Mouse (Mus musculus) MEL (cell line): Measurements from ENCODE around the gene Plrg1.

Experiments used
- CHD1 ChIP-seq: IDR thresholded peaks from 2 replicates; pipeline ENCODE4 v1.6.1; 2012; ENCODE audit warnings: low read depth, mild to moderate bottlenecking, inconsistent platforms, low read length, improper control_type of control experiment
- CTCF ChIP-seq, 3 experiments: IDR thresholded peaks in 2 of 3; conservative IDR thresholded peaks in 1 of 3; 2 replicates each; pipeline ENCODE4 v1.5.1; 2011 to 2012; ENCODE audit warnings: low read length in 3 of 3, low read depth in 2 of 3, mild to moderate bottlenecking in 2 of 3, improper control_type of control experiment in 1 of 3, inconsistent platforms in 1 of 3, mixed read lengths in 1 of 3, moderate library complexity in 1 of 3; ENCODE audit not compliant: control insufficient read depth in 1 of 3, insufficient read depth in 1 of 3, poor library complexity in 1 of 3, severe bottlenecking in 1 of 3
- E2F4 ChIP-seq: IDR thresholded peaks from 2 replicates; pipeline ENCODE4 v1.6.1; 2011; ENCODE audit warnings: low read depth, low read length, improper control_type of control experiment, borderline replicate concordance
- EP300 ChIP-seq, 2 experiments: IDR thresholded peaks; 2 replicates each; pipeline ENCODE4 v1.6.1; 2011; ENCODE audit warnings: improper control_type of control experiment in 2 of 2, low read length in 2 of 2, low read depth in 1 of 2, mild to moderate bottlenecking in 1 of 2
- GATA1 ChIP-seq: IDR thresholded peaks from 2 replicates; pipeline ENCODE4 v1.6.1; 2011; ENCODE audit warnings: low read depth, low read length, improper control_type of control experiment
- HCFC1 ChIP-seq: IDR thresholded peaks from 2 replicates; pipeline ENCODE4 v1.6.1; 2012; ENCODE audit warnings: low read depth, mild to moderate bottlenecking, inconsistent platforms, low read length, improper control_type of control experiment, moderate library complexity
- MAX ChIP-seq: IDR thresholded peaks from 2 replicates; pipeline ENCODE4 v1.6.1; 2011; ENCODE audit warnings: low read length, improper control_type of control experiment
- POLR2A ChIP-seq, 2 experiments: IDR thresholded peaks; 2 replicates each; pipeline ENCODE4 v1.6.1; 2011 to 2012; ENCODE audit warnings: low read length in 2 of 2, mild to moderate bottlenecking in 2 of 2, control low read depth in 1 of 2, improper control_type of control experiment in 1 of 2, low read depth in 1 of 2, moderate library complexity in 1 of 2; ENCODE audit not compliant: control insufficient read depth in 1 of 2, insufficient read depth in 1 of 2, poor library complexity in 1 of 2
- POLR2AphosphoS5 ChIP-seq: IDR thresholded peaks from 2 replicates; pipeline ENCODE4 v1.6.1; 2012; ENCODE audit warnings: low read depth, borderline replicate concordance, mild to moderate bottlenecking, inconsistent platforms, low read length, moderate library complexity, mixed read lengths
- RAD21 ChIP-seq: IDR thresholded peaks from 2 replicates; pipeline ENCODE4 v1.6.1; 2011; ENCODE audit warnings: mild to moderate bottlenecking, low read depth, low read length, improper control_type of control experiment
- ZKSCAN1 ChIP-seq: IDR thresholded peaks from 2 replicates; pipeline ENCODE4 v1.6.1; 2012; ENCODE audit warnings: low read depth, mild to moderate bottlenecking, inconsistent platforms, low read length, improper control_type of control experiment, moderate library complexity

DNA sequence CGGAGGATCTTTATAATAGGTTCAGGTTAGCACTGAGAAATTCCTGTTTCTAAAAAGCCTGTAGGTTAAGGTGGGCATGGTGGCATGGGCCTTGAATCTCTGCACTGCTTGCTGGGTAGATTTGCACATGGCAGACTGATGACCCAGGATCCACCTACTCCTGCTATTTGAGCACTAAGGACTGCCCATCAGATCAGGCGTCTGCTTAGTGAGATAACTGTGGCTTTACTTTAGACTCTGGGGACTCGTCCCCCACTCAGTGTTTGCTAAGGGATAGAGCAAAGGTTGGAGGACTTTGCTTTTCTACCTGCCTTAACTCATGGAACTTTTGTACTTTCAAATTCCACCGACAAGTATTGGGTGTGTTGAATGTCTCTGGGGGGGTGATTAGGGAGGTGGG is 15.7 kb upstream of the Plrg1 start:
- TF ChIP-seq CTCF (IDR thresholded peaks at IDR 0.05 in 2 of 3, conservative IDR thresholded peaks at IDR 0.05 in 1 of 3; ENCODE audit: control insufficient read depth in 1 of 3, insufficient read depth in 1 of 3, low read depth in 2 of 3, low read length in 3 of 3, poor library complexity in 1 of 3, severe bottlenecking in 1 of 3), result no peak
- no peak for TF ChIP-seq POLR2A (IDR thresholded peaks at IDR 0.05; ENCODE audit: control insufficient read depth in 1 of 2, insufficient read depth in 1 of 2, low read depth in 1 of 2, low read length in 2 of 2, poor library complexity in 1 of 2)
- TF ChIP-seq E2F4, result no peak
- no peak for TF ChIP-seq EP300 (IDR thresholded peaks at IDR 0.05; ENCODE audit: low read depth in 1 of 2, low read length in 2 of 2)
- no peak for TF ChIP-seq HCFC1
- TF ChIP-seq CHD1, result no peak
- TF ChIP-seq GATA1, result no peak
- no peak for TF ChIP-seq ZKSCAN1
- TF ChIP-seq POLR2AphosphoS5, result no peak
- no peak for TF ChIP-seq RAD21
- TF ChIP-seq MAX, result no peak
